In genomic region chr15:95774197-95774596, GRCm38 (mm10) we compare ENCODE assay signal across 14 mouse cellular contexts.
"Had no signal": no experiment of that assay in that cellular context is flagged by ENCODE, and none has a peak within 500 bp of the region (broad histone marks: within the 10 kb centered on the region; RNA-seq: fewer than 3 reads in every experiment).

No protein-coding gene starts in this region.

- H3K27me3 ChIP-seq: limb, embryonic 13.5 days; midbrain, embryonic 15.5 days; neural tube, embryonic 12.5 days; neural tube, embryonic 15.5 days; stomach, embryonic 15.5 days had no signal

- H3K27ac ChIP-seq: kidney, postnatal 0 days; layer of hippocampus, adult 2 months; limb, embryonic 10.5 days; limb, embryonic 13.5 days; liver, embryonic 14.5 days; macrophage; midbrain, embryonic 10.5 days; midbrain, embryonic 15.5 days; neural tube, embryonic 12.5 days; neural tube, embryonic 15.5 days; stomach, embryonic 15.5 days had no signal

- H3K9me3 ChIP-seq: limb, embryonic 10.5 days; limb, embryonic 13.5 days; midbrain, embryonic 10.5 days; midbrain, embryonic 15.5 days; neural tube, embryonic 12.5 days; neural tube, embryonic 15.5 days; stomach, embryonic 15.5 days had no signal

- ATAC-seq: midbrain, embryonic 15.5 days had no signal

- H3K36me3 ChIP-seq: limb, embryonic 10.5 days; limb, embryonic 13.5 days; midbrain, embryonic 10.5 days; midbrain, embryonic 15.5 days; neural tube, embryonic 12.5 days; neural tube, embryonic 15.5 days; stomach, embryonic 15.5 days had no signal

- H3K9ac ChIP-seq: limb, embryonic 13.5 days; liver, embryonic 14.5 days; liver, postnatal 0 days; lung, embryonic 14.5 days; midbrain, embryonic 15.5 days; neural tube, embryonic 12.5 days; neural tube, embryonic 15.5 days; stomach, embryonic 15.5 days had no signal

- DNase-seq: layer of hippocampus, adult 9-11 months had no signal

- H3K4me1 ChIP-seq: limb, embryonic 10.5 days; limb, embryonic 13.5 days; midbrain, embryonic 10.5 days; midbrain, embryonic 15.5 days; neural tube, embryonic 12.5 days; neural tube, embryonic 15.5 days; stomach, embryonic 15.5 days had no signal

- H3K4me3 ChIP-seq: layer of hippocampus, adult 2 months; limb, embryonic 10.5 days; limb, embryonic 13.5 days; midbrain, embryonic 10.5 days; midbrain, embryonic 15.5 days; neural tube, embryonic 12.5 days; neural tube, embryonic 15.5 days; stomach, embryonic 15.5 days had no signal

- H3K4me2 ChIP-seq: limb, embryonic 13.5 days; lung, embryonic 14.5 days; midbrain, embryonic 15.5 days; neural tube, embryonic 12.5 days; neural tube, embryonic 15.5 days; stomach, embryonic 15.5 days had no signal
